Mouse (Mus musculus) spleen, adult 2 months (tissue): Measurements from ENCODE around the gene Cfap61.

Experiments used
- CTCF ChIP-seq: fragments of 200-500 bp; IDR thresholded peaks from 2 replicates; pipeline ENCODE4 v1.5.1; 2011; ENCODE audit warnings: mild to moderate bottlenecking, inconsistent platforms; ENCODE audit not compliant: insufficient read depth, insufficient read length, insufficient replicate concordance; ENCODE audit errors: extremely low read depth
- POLR2A ChIP-seq: fragments of 200-500 bp; IDR thresholded peaks from 2 replicates; pipeline ENCODE4 v1.6.1; 2011; ENCODE audit warnings: low read depth, low read length, inconsistent platforms

- TF ChIP-seq CTCF, result no peak
- no peak for TF ChIP-seq POLR2A
These were observed 24.0 kb downstream of the Cfap61 start for GRCm38 (mm10) chr2:145958551-145958950.
